Mouse (Mus musculus): ENCODE data around the gene Syk.
A peak's percentile ranks its signal among the peaks of the same experiment; 100 is the strongest.

Gene Syk

DNA sequence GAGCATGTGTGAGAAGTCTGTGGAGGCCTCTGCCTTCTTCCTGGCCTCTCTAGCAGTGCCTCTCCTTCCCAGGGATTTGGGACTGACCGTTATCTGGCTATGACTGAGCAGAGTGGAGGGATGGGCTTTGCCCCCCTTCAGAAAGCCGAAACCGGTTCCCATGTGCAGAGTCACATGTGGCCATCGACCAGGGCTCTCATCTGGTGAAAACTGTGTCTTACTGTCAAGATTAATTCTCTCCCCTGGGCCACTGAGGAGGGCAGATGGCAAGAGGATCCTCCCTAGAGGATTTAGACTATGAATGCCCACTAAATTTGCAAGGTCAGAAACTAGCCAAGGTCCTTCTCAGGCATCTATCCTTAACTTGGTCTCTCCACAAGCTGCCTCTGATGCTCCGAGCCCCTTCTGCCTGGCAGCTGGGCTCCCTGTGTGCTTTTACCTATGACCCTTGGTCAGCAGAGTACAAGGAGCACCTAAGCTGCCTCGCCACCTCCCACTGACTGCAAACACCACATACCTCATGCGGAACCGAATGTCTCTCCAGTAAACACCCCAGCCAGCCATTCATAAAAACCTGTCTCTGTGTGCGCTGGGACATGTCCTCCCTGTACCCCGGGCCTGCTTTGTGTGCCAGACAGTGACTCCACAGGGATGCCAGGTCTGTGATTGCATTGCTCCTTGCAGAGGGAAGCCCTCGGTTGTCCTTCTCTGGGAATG, 65.2 kb downstream of the Syk start:
- DNase-seq (ENCODE audit: inconsistent age in 2 of 2, low spot score in 1 of 2), result no peak

- DNase-seq (ENCODE audit: inconsistent age in 2 of 2, low spot score in 1 of 2), result no peak
Measured at GRCm38 (mm10) chr13:52649791-52650418, 66.9 kb downstream of the Syk start.

DNA sequence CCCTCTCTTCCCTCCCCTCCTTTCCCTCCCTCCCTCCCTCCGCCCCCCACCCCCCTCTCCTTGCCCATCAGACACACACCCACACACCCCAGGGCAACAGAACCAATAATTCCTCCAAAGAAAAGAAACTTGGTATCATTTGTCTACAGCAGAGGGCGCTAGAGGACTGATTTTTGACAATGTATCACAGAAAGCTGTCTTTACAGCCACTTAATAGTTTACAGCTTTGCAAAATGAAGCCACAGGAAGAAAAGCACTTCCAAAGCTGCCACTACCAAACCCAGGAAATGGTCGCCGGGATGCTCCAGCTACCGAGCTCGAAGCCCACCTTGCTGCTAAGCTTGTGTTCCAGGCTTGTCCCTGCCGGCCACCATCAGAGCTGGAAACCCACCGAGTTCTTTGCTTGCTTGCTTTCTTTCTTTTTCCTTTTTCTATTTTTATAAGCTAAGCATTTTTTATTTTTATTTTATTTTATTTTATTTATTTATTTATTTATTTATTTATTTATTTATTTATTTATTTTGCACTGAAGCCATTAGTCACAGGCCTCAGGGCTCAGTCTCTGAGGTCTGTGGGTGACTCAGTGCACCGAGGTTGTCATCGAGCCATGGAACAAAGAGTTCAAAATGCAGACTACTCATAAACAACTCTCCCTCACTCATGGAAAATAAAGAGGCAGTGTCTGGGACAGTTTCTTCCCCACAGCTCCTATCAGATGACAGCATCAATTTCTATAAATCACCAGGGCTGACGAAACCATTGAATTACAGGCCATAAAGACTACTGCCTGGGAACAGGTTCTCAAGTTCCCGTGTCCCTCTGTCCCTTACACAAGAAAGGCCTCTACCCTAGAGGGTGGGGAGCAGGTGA, 68.6 kb downstream of the Syk start:
- DNase-seq (ENCODE audit: inconsistent age in 2 of 2, low spot score in 1 of 2), result peak; percentile 82 to 90

DNA sequence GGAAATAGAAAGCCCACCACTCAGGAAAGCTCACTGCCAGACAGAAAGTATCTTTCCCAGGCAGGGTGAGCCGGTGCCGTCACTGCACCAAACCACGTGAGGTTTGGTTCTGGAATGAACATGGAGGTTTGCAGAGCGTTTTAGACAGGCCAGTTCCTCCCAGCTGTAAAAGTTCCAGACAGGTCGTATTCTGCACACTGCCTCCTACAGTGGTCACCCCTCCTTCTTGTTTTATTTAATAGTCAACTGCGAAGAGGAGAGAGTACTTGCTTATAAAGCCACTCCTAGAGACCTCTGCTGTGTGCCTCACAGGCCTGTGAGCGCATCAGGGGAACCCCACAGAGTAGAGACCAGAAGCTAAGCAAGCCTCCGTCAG, 69.3 kb downstream of the Syk start:
- DNase-seq (ENCODE audit: inconsistent age in 2 of 2, low spot score in 1 of 2), result no peak

- no peak for DNase-seq (ENCODE audit: inconsistent age in 2 of 2, low spot score in 1 of 2)
Measured at GRCm38 (mm10) chr13:52654081-52654829, 71.3 kb downstream of the Syk start.

- DNase-seq (ENCODE audit: inconsistent age in 2 of 2, low spot score in 1 of 2), result no peak
Measured at GRCm38 (mm10) chr13:52654830-52655308, 71.9 kb downstream of the Syk start.

GRCm38 (mm10) chr13:52657966-52658365, 75.0 kb downstream of the Syk start:
- peak in 1 of 2 experiments; percentile 40 for DNase-seq (ENCODE audit: inconsistent age in 2 of 2, low spot score in 1 of 2)

DNA sequence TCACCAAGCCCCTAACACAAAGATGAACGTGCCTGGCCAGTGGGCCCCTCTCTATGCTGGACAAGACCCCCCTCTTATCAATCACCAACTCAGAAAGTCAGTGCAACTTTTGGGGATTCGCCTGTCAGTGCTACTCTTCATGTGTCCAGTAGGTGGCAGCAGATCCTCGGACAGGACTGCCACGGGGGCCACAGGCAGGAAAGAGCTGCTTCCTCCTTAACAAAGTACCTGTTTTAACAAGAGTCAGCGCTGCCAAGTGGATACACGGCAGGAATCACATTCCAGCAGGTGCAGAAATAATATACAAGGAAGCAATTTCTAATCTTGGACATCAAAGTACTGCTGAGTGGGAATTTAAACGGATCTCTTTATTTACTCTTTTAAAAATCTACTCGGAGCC, 75.5 kb downstream of the Syk start:
- peak; percentile 66 to 88 for DNase-seq (ENCODE audit: inconsistent age in 2 of 2, low spot score in 1 of 2)

DNA sequence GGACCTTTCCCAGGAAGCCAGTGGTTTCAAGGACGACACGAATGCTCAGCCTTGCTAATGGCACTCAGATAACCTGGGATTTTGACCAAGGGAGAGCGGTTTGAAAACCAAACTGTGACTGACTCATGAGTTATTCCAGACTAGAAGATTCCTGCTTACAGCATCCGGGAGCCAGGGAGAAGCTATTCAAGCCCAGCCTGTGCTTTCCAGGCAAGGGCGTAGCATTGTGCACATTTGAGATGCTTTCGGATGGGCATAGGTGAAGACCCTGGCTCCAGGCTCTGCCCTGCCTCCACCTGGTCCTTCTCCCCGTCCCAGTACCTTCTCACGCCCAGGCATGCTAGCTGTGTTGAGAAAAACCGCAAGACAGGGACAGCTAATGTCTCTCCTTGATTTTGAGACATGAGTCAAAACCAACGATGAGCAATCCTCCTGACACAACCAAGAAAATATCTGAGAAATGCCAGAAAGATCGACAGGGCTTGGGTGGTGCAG, 76.2 kb downstream of the Syk start:
- DNase-seq (ENCODE audit: inconsistent age in 2 of 2, low spot score in 1 of 2), result peak; percentile 57 to 84

DNA sequence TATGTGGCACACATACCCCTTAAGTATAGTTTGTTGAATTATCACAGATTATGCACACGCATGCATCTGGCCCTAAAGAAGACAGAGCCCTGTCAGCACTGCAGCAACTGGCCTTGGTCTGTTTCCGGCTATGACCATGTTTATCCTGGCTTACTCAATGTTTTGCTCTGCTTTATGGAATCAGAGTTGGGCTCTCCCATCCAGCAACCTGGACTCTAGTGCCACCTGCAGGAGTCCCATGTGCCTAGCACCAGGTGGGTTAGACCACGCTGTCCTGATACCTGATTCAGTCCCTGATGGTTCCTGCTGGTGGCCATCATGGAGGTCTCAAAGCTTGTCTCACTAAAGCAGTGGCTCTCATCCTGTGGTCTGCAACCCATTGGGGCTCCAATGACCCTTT, 86.9 kb downstream of the Syk start:
- DNase-seq (ENCODE audit: inconsistent age in 2 of 2, low spot score in 1 of 2), result peak; percentile 55 to 84

DNA sequence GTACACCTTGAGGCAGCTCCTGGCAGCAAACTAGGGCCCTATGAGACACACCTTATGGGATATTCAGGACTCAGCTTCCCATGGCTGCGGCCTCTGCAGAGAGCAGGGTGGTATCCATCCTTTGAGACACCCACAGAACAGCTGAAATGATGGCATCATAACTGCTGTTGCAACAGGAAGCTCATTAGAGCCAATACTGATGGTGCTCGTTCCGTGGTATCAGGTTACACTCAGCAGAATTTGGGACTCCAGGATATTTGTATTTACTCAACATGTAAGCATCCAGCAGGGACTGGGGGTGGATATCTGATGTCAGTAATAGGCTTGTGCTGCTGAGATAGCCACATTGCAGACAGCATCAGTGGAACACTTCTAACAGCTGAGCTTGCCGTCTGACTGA, 90.3 kb downstream of the Syk start:
- DNase-seq (ENCODE audit: inconsistent age in 2 of 2, low spot score in 1 of 2), result no peak

DNA sequence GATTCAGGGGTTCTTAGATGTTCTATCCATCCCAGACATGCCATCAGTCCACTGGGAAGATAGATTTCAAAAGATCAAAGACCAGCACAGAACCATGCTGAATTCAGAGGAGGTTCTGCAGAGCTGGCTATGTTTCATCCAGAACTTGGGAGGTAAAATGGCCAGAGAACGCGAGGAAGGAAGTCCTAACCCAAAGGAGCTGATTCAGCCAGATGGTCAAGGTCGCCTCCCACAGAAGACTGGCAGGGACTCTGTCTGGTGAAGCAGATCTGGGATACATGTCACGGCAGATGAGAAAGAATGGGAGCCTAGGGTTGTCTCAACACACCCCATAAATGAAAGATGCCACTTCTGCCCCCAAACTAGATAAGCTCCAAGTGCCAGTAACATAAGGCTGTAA, 90.9 kb downstream of the Syk start:
- peak in 1 of 2 experiments; percentile 69 for DNase-seq (ENCODE audit: inconsistent age in 2 of 2, low spot score in 1 of 2)

DNA sequence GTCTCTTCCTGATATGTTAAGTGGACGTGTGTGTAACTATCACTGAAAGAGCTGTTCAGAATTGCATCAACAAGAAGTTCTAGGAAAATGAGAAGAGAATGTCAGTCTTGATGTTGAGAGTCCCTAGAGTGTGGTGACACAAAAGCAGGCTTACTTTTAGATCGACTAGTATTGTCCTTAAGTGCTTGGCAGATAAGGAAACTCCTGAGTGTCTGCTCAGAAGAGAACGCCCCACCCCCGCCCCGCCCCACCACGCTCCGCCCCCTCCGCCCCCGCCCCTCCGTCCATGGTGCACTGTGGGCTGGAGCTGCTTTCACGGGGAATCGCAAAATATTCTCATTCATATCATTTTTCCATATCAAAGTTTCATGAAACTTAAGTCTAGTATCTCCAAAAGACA, 91.9 kb downstream of the Syk start:
- no peak for DNase-seq (ENCODE audit: inconsistent age in 2 of 2, low spot score in 1 of 2)

DNA sequence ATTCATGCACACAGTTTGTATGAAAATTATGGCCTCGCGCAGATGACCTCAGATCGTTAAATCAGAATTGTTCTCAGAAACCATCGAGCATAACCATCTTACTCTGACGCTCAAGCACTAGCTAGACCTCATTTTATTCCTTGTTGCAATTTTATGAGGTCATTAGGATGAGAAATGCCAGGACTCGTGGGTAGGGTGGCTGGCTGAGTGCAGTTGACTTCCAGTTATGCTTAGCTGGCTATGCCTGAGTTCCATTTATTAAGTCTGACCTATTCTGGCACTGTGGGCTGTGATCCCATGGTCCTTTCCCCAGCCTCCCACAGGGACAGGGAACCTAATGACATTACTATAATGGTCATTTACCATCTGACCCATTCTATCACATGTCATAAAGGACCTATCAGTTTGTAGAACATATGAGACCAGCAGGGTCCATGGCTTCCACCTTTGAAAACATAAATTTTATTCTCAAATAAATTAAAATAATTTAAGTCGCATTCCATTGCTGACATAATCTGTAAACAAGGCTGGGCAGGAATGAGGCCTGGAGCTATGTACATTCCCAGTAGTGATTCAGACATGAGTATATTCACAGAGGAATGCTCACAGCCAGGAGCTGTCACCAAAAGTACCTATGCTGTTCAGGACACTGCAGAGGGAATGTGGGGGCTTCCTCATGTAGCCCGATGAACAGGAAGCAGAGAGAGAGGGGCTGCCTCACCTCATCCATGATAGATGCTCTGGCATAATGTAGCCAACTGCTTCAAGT, 92.7 kb downstream of the Syk start:
- DNase-seq (ENCODE audit: inconsistent age in 2 of 2, low spot score in 1 of 2), result no peak

DNA sequence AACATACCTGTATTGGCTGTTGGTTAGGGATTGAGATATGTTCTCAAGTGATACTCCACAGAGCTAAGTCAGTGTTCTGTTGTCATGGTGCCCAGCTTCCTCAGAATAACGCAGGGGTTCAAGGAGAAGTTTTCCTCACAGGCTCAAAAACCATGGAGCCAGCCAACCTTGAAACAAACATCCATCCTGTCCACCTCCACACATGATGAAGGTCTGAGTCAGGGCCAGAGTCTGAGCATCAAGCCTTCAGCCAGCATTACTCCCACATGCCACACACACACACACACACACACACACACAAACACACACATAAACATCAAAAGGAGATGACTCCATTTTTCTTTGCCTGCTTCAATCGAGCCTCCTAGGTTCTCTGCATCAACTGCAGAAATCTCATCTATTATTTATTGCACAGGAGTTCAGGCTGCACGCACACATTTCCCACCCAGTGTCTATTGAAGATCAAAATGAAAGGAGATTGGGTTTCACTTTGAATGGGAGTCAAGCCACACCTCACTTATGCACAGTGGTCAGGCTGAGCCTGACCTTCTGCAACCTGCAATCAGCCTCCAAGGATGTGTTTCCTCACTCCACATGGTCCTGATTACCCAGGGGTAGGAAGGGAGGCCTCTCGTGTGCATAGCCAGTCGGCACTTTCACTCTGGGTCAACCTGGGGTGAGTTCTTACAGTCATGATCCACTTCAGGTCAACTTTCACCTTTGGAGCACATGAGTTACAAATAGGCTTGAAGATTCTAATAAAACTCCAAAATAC, 93.9 kb downstream of the Syk start:
- DNase-seq (ENCODE audit: inconsistent age in 2 of 2, low spot score in 1 of 2), result peak; percentile 45 to 80

DNA sequence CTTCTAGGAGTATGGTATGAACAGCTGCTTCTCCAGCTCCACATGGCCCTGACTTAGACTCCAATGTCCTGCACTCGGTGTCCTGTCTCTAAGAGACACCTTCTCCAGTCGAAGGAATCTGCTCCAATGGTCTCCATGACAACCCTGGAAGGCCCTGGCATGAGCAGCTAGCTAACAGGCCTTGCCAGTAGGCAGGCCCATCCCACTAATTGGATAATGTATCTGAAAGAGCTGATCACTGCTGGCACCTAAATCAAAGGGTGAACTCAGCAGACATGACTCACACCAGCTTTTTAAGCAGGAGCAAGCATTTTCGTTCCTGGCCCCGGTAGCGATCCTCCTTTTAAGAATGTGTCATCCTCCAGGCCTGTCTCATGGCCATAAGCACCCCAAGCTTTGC, 96.9 kb downstream of the Syk start:
- peak; percentile 78 to 90 for DNase-seq (ENCODE audit: inconsistent age in 2 of 2, low spot score in 1 of 2)

- DNase-seq (ENCODE audit: inconsistent age in 2 of 2, low spot score in 1 of 2), result no peak
Measured at GRCm38 (mm10) chr13:52682107-52682506, 99.1 kb downstream of the Syk start.

DNA sequence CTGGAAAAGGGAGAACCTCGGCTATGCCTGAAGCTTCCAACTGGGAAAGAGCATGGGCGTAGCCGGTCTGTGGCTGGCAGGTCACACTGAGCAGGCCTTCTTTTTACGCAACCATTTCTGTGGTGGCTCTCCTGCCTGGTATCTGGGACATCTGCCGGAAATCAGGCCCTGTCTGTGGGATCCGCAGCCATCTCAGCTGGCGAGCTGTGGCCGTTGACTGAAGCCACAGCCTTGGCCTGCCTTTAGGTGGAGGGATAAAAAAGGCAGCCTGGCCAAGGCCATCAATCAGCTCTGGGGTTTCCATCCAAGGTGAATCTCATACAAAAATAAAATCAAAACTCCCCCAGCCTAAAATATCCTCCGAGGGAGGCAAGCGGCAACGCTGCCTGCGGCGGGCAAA, 107.5 kb downstream of the Syk start:
- DNase-seq (ENCODE audit: inconsistent age in 2 of 2, low spot score in 1 of 2), result no peak

- DNase-seq (ENCODE audit: inconsistent age in 2 of 2, low spot score in 1 of 2), result no peak
Measured at GRCm38 (mm10) chr13:52692311-52692710, 109.3 kb downstream of the Syk start.
